Mouse (Mus musculus) adrenal gland, postnatal 10 days (tissue): ENCODE results near the gene Ecd. TPM values are rescaled to one million over a fixed set of nuclear protein-coding genes. Genes with fewer than 3 reads are reported as not detected.
A peak's percentile ranks its signal among the peaks of the same experiment; 100 is the strongest.
"Not testable (repeated sequence)": the region's sequence is repeated elsewhere in the genome, so short reads cannot be mapped to it uniquely, and the experiment has no call there.

ENCODE experiments used
- DNase-seq: peaks from one replicate; pipeline ENCODE4 v3.0.0; 2021; ENCODE audit warnings: mixed read lengths
- total RNA-seq, 2 experiments: library from RNA; stranded (reverse); gene quantifications; 2 replicates each; pipeline ENCODE4 v1.2.3; 2021

The Ecd gene
- total RNA-seq, 2 experiments from 2014 or later, result 38.8 to 42.3 TPM

DNA sequence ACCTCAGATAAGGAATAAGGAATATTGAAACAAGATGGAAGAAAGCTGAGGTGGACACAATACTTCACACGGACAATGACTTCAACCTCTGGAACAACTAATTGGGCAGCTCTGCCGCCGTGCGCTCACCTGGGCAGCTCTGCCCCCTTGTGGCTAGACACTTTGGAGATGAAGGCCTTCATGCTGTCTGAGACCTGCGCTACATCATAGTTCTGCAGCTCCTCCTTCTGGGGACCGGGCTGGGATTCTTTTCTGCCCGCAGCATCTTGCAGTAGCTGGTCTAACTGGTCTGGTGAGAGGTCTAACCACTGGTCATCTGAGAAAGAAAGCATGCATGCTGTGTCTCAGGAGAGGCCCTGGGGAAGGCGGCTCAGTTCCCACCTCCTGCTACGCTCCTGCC is 19.4 kb downstream of the Ecd start:
- peak; percentile 20 for DNase-seq

DNA sequence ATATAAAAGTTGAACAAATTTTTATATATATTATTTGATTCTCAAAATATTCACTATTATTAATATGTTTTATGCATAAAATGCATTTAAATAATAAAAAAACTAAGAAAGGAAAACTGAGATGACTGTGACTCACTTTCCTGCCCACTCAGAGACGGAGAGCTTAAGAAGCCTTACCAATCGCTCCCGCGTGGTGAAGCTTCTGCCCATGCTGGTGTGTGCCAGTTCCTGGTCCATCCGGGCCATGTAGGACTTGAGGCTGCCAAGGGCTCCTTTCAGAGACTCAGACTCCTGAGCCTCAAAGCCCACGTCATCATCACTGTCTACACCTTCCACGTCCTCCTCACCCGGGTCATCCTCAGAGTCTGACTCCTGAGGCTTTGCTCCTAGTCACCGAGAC is 23.7 kb downstream of the Ecd start:
- no peak for DNase-seq

DNA sequence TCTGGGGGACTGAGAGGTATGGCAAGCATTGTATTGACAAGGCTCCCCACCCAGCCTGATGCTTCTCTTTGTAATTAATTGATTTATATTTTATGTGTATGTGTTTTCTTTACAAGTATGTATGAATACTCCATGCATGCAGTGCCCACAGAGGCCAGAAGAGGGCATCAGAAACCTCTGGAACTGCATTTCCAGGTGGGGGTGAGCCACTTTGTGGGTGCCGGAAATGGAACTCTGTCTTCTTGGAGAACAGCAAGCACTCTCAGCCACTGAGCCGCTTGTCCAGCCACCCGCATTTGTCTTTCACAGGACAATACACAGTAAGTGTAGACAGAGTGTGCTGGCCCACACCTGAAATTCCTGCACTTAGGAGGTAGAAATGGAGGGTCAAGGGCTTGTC is 28.5 kb downstream of the Ecd start:
- peak; percentile 63 for DNase-seq

- DNase-seq, result no peak
These were observed 32.8 kb downstream of the Ecd start for GRCm38 (mm10) chr14:20315137-20315536.

GRCm38 (mm10) chr14:20305085-20305484 is 42.8 kb downstream of the Ecd start:
- not testable (repeated sequence) for DNase-seq

- DNase-seq, result peak; percentile 38
These were observed 49.8 kb downstream of the Ecd start for GRCm38 (mm10) chr14:20298131-20298530.

GRCm38 (mm10) chr14:20297616-20298015 is 50.3 kb downstream of the Ecd start:
- DNase-seq, result no peak

DNA sequence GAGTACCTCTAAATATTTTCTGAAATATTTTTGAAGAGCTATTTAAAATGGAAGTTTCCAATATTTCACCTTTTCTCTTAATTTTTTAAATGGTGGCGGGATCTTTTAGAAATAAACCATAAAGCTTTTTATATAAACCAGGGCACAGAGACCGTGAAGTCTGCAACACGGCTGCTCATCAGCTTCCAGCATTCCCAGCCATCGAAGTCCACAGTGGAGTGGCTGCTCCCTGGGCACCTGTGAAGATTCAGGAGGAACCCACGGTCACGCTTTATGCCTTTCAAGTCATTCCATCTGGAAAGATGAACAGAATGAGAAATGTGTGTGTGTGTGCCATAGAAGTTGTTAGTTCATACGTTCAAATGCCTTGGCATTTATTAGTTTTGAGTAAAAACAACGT is 53.0 kb downstream of the Ecd start:
- no peak for DNase-seq

GRCm38 (mm10) chr14:20294117-20294892 is 53.6 kb downstream of the Ecd start, which contains the start of gene Nudt13:
Nudt13 (plus strand) TSS chr14:20294697.
- peak; percentile 85 for DNase-seq

- no peak for DNase-seq
These were observed 56.5 kb downstream of the Ecd start for GRCm38 (mm10) chr14:20291391-20291790.

Other genes with a start within 250 kb of the Ecd start
- 1 to 10 TPM; 4.5 to 6.5 TPM for gene Saysd1, start 209.6 kb downstream of the Ecd start, total RNA-seq
- gene Kcnk5, start 166.3 kb downstream of the Ecd start, total RNA-seq, result 1 to 10 TPM; 4.0 to 9.3 TPM
- gene Kcnk16, start 78.9 kb downstream of the Ecd start, total RNA-seq, result not detected
- 10 to 100 TPM; 43.4 to 52.3 TPM for gene Nudt13, start 53.4 kb downstream of the Ecd start, total RNA-seq
- 10 to 100 TPM; 29.3 to 35.3 TPM for gene Fam149b, start within 50 bp of the Ecd start, total RNA-seq
- gene Dnajc9, start 40.8 kb upstream of the Ecd start, total RNA-seq, result 10 to 100 TPM; 33.7 to 36.6 TPM
- 100 to 1,000 TPM in 1 of 2 experiments, 10 to 100 TPM in 1; 93.8 to 101 TPM for gene Mrps16, start 45.5 kb upstream of the Ecd start, total RNA-seq
- 1 to 10 TPM; 1.9 to 2.7 TPM for gene Cfap70, start 104.1 kb upstream of the Ecd start, total RNA-seq
- gene Anxa7, start 132.0 kb upstream of the Ecd start, total RNA-seq, result 10 to 100 TPM; 60.7 to 67.2 TPM
- 1 to 10 TPM; 2.3 to 3.0 TPM for gene Mss51, start 148.8 kb upstream of the Ecd start, total RNA-seq
- gene Ppp3cb, start 198.5 kb upstream of the Ecd start, total RNA-seq, result 10 to 100 TPM; 65.9 to 86.4 TPM